Mouse (Mus musculus) stomach, postnatal 0 days (tissue): Measurements from ENCODE around the gene Clic1.

Experiments
- CTCF ChIP-seq: IDR thresholded peaks from 2 replicates; pipeline ENCODE4 v1.5.1; 2016; ENCODE audit warnings: antibody characterized with exemption, low read depth, mild to moderate bottlenecking, moderate library complexity
- EP300 ChIP-seq: optimal IDR thresholded peaks from 2 replicates; pipeline ENCODE3; 2016; ENCODE audit warnings: antibody characterized with exemption

DNA sequence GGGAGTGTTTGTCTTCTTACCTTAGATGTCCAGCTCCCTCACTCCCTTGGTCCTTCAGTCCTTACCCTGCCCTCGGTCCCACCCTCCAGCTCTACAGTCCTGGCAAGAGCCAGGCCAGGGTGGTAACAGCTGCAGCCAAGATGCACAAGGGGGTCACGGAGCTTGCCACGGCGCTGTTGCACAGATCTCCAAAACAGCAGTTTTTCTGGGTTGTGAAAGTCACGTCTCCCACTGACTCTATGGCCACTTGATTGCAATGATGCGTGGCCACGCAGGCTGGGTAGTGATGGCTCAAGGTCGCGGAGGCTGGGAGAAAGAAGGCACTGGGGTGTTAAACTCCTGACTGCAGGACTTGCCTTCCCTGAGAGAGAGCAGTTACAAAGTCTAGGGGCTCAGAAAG, 21.7 kb downstream of the Clic1 start:
- TF ChIP-seq EP300 (no peak), CTCF (no peak)
